Comparison of ENCODE assay signal across 6 mouse cellular contexts in genomic region chr8:20293966-20294365, GRCm38 (mm10).
A peak's percentile ranks its signal among the peaks of the same experiment; 100 is the strongest.
DNase-seq lines count a peak whose midpoint lies in the region; TF ChIP-seq lines count a peak whose summit lies in the region.
"Not testable (repeated sequence)": the region's sequence is repeated elsewhere in the genome, so short reads cannot be mapped to it uniquely, and the experiment has no call there.

No protein-coding gene starts in this region.

- TF ChIP-seq CTCF in gastrocnemius, adult 2 months (IDR thresholded peaks at IDR 0.05); thymus, adult 2 months (IDR thresholded peaks at IDR 0.05; ENCODE audit: borderline replicate concordance, control insufficient read depth, extremely low read depth, insufficient read depth, low read length, poor library complexity): not testable (repeated sequence)

- not testable (repeated sequence) for H3K4me1 ChIP-seq in thymus, adult 2 months (replicated peaks; ENCODE audit: control insufficient read depth, insufficient read depth, low read length)

- intact Hi-C loops in gastrocnemius, adult 2 months (cut with DNase I), result not testable (repeated sequence)

- H3K36me3 ChIP-seq in thymus, adult 2 months (ENCODE audit: control insufficient read depth, insufficient read depth, low read length), result not testable (repeated sequence)

- not testable (repeated sequence) for H3K27me3 ChIP-seq in thymus, adult 2 months (ENCODE audit: control insufficient read depth, insufficient read depth, low read length)

- TF ChIP-seq POLR2A in thymus, adult 2 months (IDR thresholded peaks at IDR 0.05; ENCODE audit: control insufficient read depth, extremely low read depth, insufficient read depth, low read length, poor library complexity), result not testable (repeated sequence)

- H3K4me3 ChIP-seq in gastrocnemius, adult 2 months; thymus, adult 2 months (ENCODE audit: control insufficient read depth, insufficient read depth, low read length): not testable (repeated sequence)

- DNase-seq in adrenal gland, postnatal 14 days, result peak; percentile 5
- peak; percentile 13 for DNase-seq in gastrocnemius, adult 2 months
- peak; percentile 8 for DNase-seq in heart, postnatal 4 days
- peak; percentile 6 for DNase-seq in kidney, postnatal 10 days
- DNase-seq in layer of hippocampus, postnatal 14 days (ENCODE audit: low spot score in 2 of 2), result peak; percentile 2 to 23
- peak; percentile 4 for DNase-seq in thymus, adult 2 months

- not testable (repeated sequence) for H3K27ac ChIP-seq in gastrocnemius, adult 2 months; thymus, adult 2 months (ENCODE audit: control insufficient read depth, insufficient read depth, low read length)
